Mouse (Mus musculus): ENCODE data around the gene Serp2. TPM values are rescaled to one million over a fixed set of nuclear protein-coding genes. Genes with fewer than 3 reads are reported as not detected.
"Not testable (repeated sequence)": the region's sequence is repeated elsewhere in the genome, so short reads cannot be mapped to it uniquely, and the experiment has no call there.

The Serp2 gene
- total RNA-seq, 2 experiments from 2014 or later: 0.75 to 1.1 TPM

- DNase-seq: peak in 1 of 2 experiments; percentile 42
These were observed 12.7 kb upstream of the Serp2 start for GRCm38 (mm10) chr14:76569271-76569961.

- peak in 1 of 2 experiments; percentile 35 for DNase-seq
These were observed 11.9 kb upstream of the Serp2 start for GRCm38 (mm10) chr14:76568548-76568947.

DNA sequence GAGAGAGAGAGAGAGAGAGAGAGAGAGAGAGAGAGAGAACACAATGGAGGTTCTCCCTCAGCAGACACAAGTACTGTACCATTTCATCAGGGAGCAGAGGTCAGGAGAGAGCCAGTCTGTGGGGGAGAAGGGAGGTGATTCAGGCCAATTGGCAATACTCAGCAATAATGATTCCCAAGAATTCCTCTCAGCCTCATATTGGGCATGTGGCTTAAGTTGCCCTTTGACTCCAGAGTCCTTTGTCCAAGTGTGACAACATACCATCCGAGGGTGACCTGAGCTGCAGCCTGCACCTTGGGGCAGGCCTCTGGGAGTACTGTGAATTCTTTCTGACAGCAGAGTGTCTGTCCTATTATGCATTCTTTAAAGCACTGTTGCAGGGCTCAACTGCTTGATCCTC, 10.6 kb upstream of the Serp2 start:
- DNase-seq: no peak

- DNase-seq: no peak
These were observed 10.0 kb upstream of the Serp2 start for GRCm38 (mm10) chr14:76566711-76567110.

- DNase-seq: no peak
These were observed 9.5 kb upstream of the Serp2 start for GRCm38 (mm10) chr14:76566193-76566592.

DNA sequence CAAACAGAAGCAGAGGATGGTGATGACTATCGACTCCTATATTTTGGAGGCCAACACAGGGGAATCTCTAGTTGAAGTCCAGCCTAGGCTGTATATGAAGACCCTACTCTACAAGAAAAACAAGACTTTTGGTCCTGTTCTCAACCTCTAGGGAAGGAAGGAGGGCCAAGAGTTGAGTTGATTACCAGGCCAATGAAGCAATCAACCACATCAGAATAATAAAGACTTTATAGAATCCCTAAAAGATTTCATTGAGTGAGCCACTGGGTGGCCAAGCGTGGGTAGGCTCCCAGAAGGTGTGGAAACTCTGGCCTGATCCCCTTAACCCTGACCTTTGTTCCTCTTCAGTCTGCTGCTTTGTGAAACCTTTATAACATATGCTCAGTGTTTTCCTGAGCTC, 2.5 kb upstream of the Serp2 start:
- DNase-seq: no peak

GRCm38 (mm10) chr14:76558171-76558570, 1.5 kb upstream of the Serp2 start:
- not testable (repeated sequence) for DNase-seq

DNA sequence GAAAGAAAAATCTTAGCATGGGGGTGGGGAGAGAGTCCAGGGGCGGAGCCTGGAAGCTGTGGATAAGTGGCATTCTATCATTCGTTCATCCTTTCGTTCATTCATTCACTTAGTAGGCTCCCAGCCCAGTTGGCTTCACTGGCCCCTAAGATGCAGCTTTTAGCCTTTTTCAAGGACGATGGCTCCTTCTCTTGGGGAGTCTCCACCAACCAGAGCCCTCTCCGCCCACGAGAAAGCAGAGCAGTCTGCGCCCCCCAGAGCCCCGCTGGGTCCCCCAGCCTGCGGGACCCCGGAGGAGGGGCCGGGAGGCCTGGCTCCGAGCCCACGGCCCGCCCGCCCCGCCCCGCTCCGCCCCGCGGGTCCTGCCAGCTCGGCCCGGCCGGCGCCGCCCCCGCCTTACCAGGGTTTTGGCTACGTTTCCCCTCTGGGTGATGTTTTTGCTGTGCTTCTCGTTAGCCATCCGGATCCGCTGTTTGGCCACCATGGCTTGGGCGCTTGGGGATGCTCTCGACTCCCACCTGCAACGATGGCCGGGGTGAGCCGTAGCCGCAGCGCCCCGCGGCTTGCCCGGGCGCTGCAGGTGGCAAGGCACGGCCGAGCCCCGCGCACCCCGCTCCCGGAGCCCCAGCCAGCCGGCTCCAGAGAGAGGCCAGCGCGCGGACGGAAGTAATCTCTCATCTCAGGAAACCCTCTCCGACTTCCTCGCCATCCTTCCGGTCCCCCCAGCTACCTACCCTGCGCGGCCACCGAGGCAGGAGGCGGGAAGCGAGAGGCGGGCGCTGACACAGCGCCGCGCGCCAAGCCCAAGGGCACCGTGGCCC, 448 bp downstream of the Serp2 start:
- DNase-seq: peak; percentile 61 to 73

- DNase-seq: no peak
These were observed 1.2 kb downstream of the Serp2 start for GRCm38 (mm10) chr14:76555263-76556030.

- no peak for DNase-seq
These were observed 12.6 kb downstream of the Serp2 start for GRCm38 (mm10) chr14:76544136-76544535.

GRCm38 (mm10) chr14:76541341-76541740, 15.3 kb downstream of the Serp2 start:
- DNase-seq: no peak

GRCm38 (mm10) chr14:76540005-76540670, 16.6 kb downstream of the Serp2 start:
- no peak for DNase-seq

DNA sequence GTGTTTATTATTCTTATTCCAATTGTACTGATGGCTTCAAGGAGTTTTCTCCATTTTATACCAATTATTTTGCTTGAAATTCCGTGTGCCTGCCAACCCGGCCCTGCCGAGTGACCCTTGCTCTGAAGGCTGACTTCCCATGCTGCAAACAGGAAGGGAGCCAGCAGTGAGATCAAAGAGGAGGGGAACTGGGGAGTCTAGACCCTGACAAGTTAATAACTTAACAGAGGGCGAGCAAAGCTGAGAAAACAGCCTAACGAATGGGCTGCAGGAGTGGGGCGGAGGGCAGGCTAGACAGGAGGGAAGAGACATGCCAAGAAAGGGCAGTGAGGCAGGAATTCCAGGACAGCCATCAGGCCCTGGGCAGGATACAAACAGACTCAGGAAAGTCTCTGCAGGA, 19.8 kb downstream of the Serp2 start:
- DNase-seq: no peak

- DNase-seq: no peak
These were observed 21.6 kb downstream of the Serp2 start for GRCm38 (mm10) chr14:76535096-76535495.

DNA sequence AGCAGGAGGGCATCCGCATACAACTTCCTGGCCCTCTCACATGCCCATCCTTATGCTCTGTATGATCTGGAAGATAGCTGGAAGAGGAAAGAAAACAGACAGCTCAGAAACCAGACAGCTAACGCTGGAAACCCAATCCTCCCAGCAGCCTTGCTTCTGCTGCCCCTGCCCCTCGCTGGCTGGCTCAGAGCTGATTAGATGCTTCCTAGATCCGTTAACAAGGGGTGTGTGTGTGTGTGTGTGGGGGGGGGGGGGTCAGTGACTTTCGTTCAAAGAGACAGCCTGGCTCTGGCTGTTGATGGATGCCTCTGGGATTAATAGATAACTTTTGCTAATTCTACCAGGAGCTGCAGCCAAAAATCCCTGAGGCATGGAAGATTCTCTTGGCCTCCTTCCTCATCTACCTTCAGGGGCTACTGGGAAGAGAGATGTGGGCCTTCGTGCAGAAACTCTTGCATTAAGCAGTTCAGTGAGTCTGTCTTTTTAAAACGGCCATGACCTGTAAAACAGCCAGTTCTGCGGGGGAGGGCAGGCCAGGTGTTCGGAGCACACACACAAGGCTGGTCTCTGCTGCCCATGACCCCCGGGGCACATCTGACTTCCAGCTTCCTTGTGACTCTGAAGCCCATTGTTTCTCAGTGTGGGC, 23.4 kb downstream of the Serp2 start:
- no peak for DNase-seq

- DNase-seq: no peak
These were observed 24.2 kb downstream of the Serp2 start for GRCm38 (mm10) chr14:76532257-76533169.

- DNase-seq: no peak
These were observed 25.5 kb downstream of the Serp2 start for GRCm38 (mm10) chr14:76531027-76531660.

DNA sequence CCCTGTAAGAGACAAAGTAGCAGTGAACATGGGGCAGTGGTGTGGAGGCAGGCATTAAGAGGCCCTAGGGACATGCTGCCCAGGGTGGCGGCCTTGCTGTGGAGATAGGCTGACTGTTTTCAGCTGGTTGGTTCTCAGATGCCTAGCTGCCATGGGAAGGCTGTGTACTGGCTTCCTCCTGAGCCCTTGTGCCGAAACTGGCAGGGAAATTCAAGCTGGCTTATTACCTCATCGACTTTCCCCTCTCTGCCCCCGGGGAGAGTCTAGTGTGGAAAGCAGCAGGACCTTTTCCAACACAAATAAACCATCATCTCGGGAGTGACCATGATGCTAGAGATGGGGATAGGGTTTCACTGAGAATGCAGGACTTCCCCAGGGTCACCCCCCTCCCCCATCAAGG, 28.0 kb downstream of the Serp2 start:
- peak; percentile 52 to 66 for DNase-seq

DNA sequence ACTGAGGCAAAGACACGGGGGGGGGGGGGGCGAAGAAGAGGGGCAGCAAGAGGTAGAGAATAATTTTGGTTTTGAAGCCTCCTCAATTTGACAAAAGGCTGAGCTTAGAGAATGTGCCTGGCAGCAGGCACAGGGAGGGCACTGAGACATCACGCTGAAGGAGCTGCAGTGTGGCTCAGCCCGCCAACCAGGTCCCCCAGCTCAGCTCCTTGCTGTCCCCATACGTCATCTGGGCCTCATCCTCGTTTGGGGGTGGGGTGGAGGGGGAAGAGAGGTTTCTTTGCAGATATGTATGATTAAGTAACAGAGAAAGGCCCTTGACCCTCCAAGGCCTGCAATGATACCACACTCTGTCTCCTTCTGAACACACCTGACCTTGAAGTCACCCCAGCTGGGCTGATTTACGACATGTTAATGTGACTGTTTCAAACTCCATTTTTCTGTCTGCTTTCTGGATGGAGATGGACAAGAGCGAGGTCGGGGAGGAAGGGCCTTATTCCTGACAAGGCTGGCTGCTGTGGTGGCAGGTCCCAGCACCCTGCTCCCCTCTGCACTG, 28.9 kb downstream of the Serp2 start:
- no peak for DNase-seq
